Mouse (Mus musculus) olfactory bulb, adult 2 months (tissue): ENCODE measurements around the gene Nrip2. TPM values are rescaled to one million over a fixed set of nuclear protein-coding genes. Genes with fewer than 3 reads are reported as not detected.

Experiments used
- H3K27ac ChIP-seq: fragments of 200-500 bp; 2 replicates; pipeline ENCODE4 v1.5.1; 2012; ENCODE audit warnings: low read depth, low read length; ENCODE audit not compliant: insufficient read depth
- H3K4me1 ChIP-seq: fragments of 200-500 bp; 2 replicates; pipeline ENCODE4 v1.6.1; 2012; ENCODE audit warnings: low read length; ENCODE audit not compliant: control insufficient read depth, insufficient read depth
- H3K4me3 ChIP-seq: fragments of 200-500 bp; 2 replicates; pipeline ENCODE4 v1.5.1; 2012; ENCODE audit warnings: mild to moderate bottlenecking, low read depth, low read length, moderate library complexity; ENCODE audit not compliant: insufficient read depth
- CTCF ChIP-seq: fragments of 200-500 bp; IDR thresholded peaks from 2 replicates; pipeline ENCODE4 v1.5.1; 2012; ENCODE audit warnings: low read depth, mild to moderate bottlenecking, low read length, moderate library complexity; ENCODE audit not compliant: insufficient read depth
- POLR2A ChIP-seq: fragments of 200-500 bp; IDR thresholded peaks from 2 replicates; pipeline ENCODE4 v1.6.1; 2012; ENCODE audit warnings: mild to moderate bottlenecking, low read depth, low read length, moderate library complexity; ENCODE audit not compliant: insufficient read depth
- WGBS: fragments of 180-500 bp; shearing (Covaris S2); methylation state at CpG from one replicate; pipeline ENCODE4 v1.1.7; 2018; 5-methylcytosine and 5-hydroxymethylcytosine counted together
- polyA plus RNA-seq: library from polyadenylated mRNA; stranded (reverse); fragments of >200 nt; gene quantifications from 2 replicates; pipeline ENCODE4 v1.2.4, GENCODE M21; 2012; ENCODE audit warnings: low replicate concordance; ENCODE audit not compliant: missing spikeins, insufficient read depth, insufficient read length

The Nrip2 gene
- polyA plus RNA-seq, 1 experiment: not detected

- no peak overlapping the region for H3K4me3 ChIP-seq
- H3K27ac ChIP-seq: no peak overlapping the region
- H3K4me1 ChIP-seq: peaks cover 12% of the 10 kb centered on the region
- 90% methylated on average over 2 of the region's 2 CpGs for WGBS
- TF ChIP-seq POLR2A (no peak), CTCF (no peak)
Measured at GRCm38 (mm10) chr6:128440238-128440637, 41.1 kb downstream of the Nrip2 start.

GRCm38 (mm10) chr6:128445761-128446535 lies 46.9 kb downstream of the Nrip2 start:
- TF ChIP-seq CTCF (no peak), POLR2A (no peak)
- H3K4me3 ChIP-seq: no peak overlapping the region

GRCm38 (mm10) chr6:128447063-128447462 lies 48.0 kb downstream of the Nrip2 start:
- H3K27ac ChIP-seq: no peak overlapping the region
- WGBS: 98% methylated on average over 5 of the region's 5 CpGs
- H3K4me3 ChIP-seq: no peak overlapping the region
- no peak for TF ChIP-seq POLR2A
- TF ChIP-seq CTCF: no peak
- no peaks in the 10 kb centered on the region for H3K4me1 ChIP-seq

More at GRCm38 (mm10) chr6:128445761-128446535, 46.9 kb downstream of the Nrip2 start:
- no peaks in the 10 kb centered on the region for H3K4me1 ChIP-seq
- H3K27ac ChIP-seq: no peak overlapping the region
- WGBS: 17% methylated on average over 14 of the region's 14 CpGs

GRCm38 (mm10) chr6:128455835-128456605 lies 56.9 kb downstream of the Nrip2 start:
- WGBS: 80% methylated on average over 12 of the region's 12 CpGs
- no peak for TF ChIP-seq POLR2A
- no peaks in the 10 kb centered on the region for H3K4me1 ChIP-seq
- H3K27ac ChIP-seq: no peak overlapping the region
- H3K4me3 ChIP-seq: no peak overlapping the region

GRCm38 (mm10) chr6:128457186-128457585 lies 58.1 kb downstream of the Nrip2 start:
- no peak overlapping the region for H3K4me3 ChIP-seq
- no peak overlapping the region for H3K27ac ChIP-seq
- WGBS: 89% methylated on average over 5 of the region's 5 CpGs
- no peak for TF ChIP-seq POLR2A
- H3K4me1 ChIP-seq: no peaks in the 10 kb centered on the region

GRCm38 (mm10) chr6:128460321-128460720 lies 61.2 kb downstream of the Nrip2 start:
- Histone ChIP-seq H3K4me1 (no peaks in the 10 kb centered on the region), H3K4me3 (no peak overlapping the region), H3K27ac (no peak overlapping the region)
- 43% methylated on average over 2 of the region's 2 CpGs for WGBS
- TF ChIP-seq CTCF: no peak
- no peak for TF ChIP-seq POLR2A

- no peak for TF ChIP-seq POLR2A
- TF ChIP-seq CTCF: no peak
- Histone ChIP-seq H3K4me1 (peaks cover under 1% of the 10 kb centered on the region; the same call in 1 of the 2 replicates), H3K4me3 (no peak overlapping the region), H3K27ac (no peak overlapping the region)
- WGBS: 84% methylated on average over 14 of the region's 14 CpGs
Measured at GRCm38 (mm10) chr6:128460729-128461503, 61.8 kb downstream of the Nrip2 start.

- TF ChIP-seq POLR2A: no peak
- TF ChIP-seq CTCF: no peak
- H3K4me3 ChIP-seq: no peak overlapping the region
- H3K27ac ChIP-seq: no peak overlapping the region
- peaks cover 4% of the 10 kb centered on the region; the same call in 1 of the 2 replicates for H3K4me1 ChIP-seq
Measured at GRCm38 (mm10) chr6:128461606-128462005, 62.5 kb downstream of the Nrip2 start.

- TF ChIP-seq CTCF (no peak), POLR2A (no peak)
- Histone ChIP-seq H3K4me3 (no peak overlapping the region), H3K27ac (no peak overlapping the region), H3K4me1 (peaks cover 4% of the 10 kb centered on the region; the same call in 1 of the 2 replicates)
- 95% methylated on average over 4 of the region's 4 CpGs for WGBS
Measured at GRCm38 (mm10) chr6:128464996-128465395, 65.9 kb downstream of the Nrip2 start.

Other genes with a start within 250 kb of the Nrip2 start
- gene Tead4, start 98.5 kb upstream of the Nrip2 start, polyA plus RNA-seq: not detected in 2 replicates
- gene Tulp3, start 43.4 kb upstream of the Nrip2 start, polyA plus RNA-seq: not detected in 2 replicates
- not detected in 2 replicates for gene Rhno1, start 36.4 kb upstream of the Nrip2 start, polyA plus RNA-seq
- not detected in 2 replicates for gene Foxm1, start 36.3 kb upstream of the Nrip2 start, polyA plus RNA-seq
- not detected in 2 replicates for gene Tex52, start 23.8 kb upstream of the Nrip2 start, polyA plus RNA-seq
- gene Gm44596, start 23.8 kb upstream of the Nrip2 start, polyA plus RNA-seq: not detected in 2 replicates
- not detected in 2 replicates for gene Itfg2, start 25.6 kb downstream of the Nrip2 start, polyA plus RNA-seq
- not detected in 2 replicates for gene Fkbp4, start 39.4 kb downstream of the Nrip2 start, polyA plus RNA-seq
- gene Pzp, start 127.4 kb downstream of the Nrip2 start, polyA plus RNA-seq: not detected in 2 replicates
- gene A2ml1, start 182.3 kb downstream of the Nrip2 start, polyA plus RNA-seq: not detected in 2 replicates
- not detected in 2 replicates for gene Klrb1a, start 224.2 kb downstream of the Nrip2 start, polyA plus RNA-seq